Mouse (Mus musculus) myocyte (in vitro differentiated cells): ENCODE measurements at regions not wholly inside any gene's neighbourhood (a gene's known extent, or its start where the extent isn't known, plus 50 kb on each side); places are given as distances from the start of the nearest gene placed in this dataset.

Experiments used
- H3K27me3 ChIP-seq: one replicate; pipeline ENCODE4 v1.6.1; 2011; ENCODE audit not compliant: control insufficient read depth, insufficient read depth, insufficient read length
- H3K36me3 ChIP-seq: one replicate; pipeline ENCODE4 v1.6.1; 2011; ENCODE audit not compliant: control insufficient read depth, insufficient read depth
- H3K4me2 ChIP-seq: one replicate; pipeline ENCODE4 v1.6.1; 2011; ENCODE audit warnings: low read depth, control low read depth
- H3K4me3 ChIP-seq: one replicate; pipeline ENCODE4 v1.5.1; 2011; ENCODE audit warnings: mild to moderate bottlenecking, control low read depth, moderate library complexity
- H3K79me2 ChIP-seq: one replicate; pipeline ENCODE4 v1.6.1; 2011; ENCODE audit not compliant: control insufficient read depth, insufficient read depth
- H3ac ChIP-seq: one replicate; pipeline ENCODE4 v1.6.1; 2011; ENCODE audit not compliant: control insufficient read depth, insufficient read length
- CEBPB ChIP-seq: IDR thresholded peaks from 2 replicates; pipeline ENCODE4 v1.6.1; 2011; ENCODE audit warnings: mild to moderate bottlenecking, moderate library complexity; ENCODE audit not compliant: poor library complexity, insufficient read depth, severe bottlenecking
- E2F4 ChIP-seq: IDR thresholded peaks from one replicate; pipeline ENCODE4 v1.6.1; 2011; ENCODE audit warnings: mild to moderate bottlenecking, control low read depth, moderate library complexity; ENCODE audit not compliant: insufficient read depth
- MAX ChIP-seq: IDR thresholded peaks from one replicate; pipeline ENCODE4 v1.6.1; 2011; ENCODE audit warnings: low read depth, mild to moderate bottlenecking, control low read depth
- MYOD1 ChIP-seq, 3 experiments: IDR thresholded peaks; one replicate each; pipeline ENCODE4 v1.6.1; 2011; ENCODE audit warnings: control low read depth in 2 of 3, low read depth in 2 of 3, mild to moderate bottlenecking in 2 of 3, moderate library complexity in 1 of 3; ENCODE audit not compliant: insufficient read length in 2 of 3, control insufficient read depth in 1 of 3
- MYOG ChIP-seq, 3 experiments: IDR thresholded peaks; one replicate each; pipeline ENCODE4 v1.6.1; 2011; ENCODE audit warnings: control low read depth in 2 of 3, low read depth in 2 of 3, mild to moderate bottlenecking in 2 of 3; ENCODE audit not compliant: insufficient read length in 2 of 3, control insufficient read depth in 1 of 3, insufficient read depth in 1 of 3
- POLR2A ChIP-seq: IDR thresholded peaks from one replicate; pipeline ENCODE4 v1.6.1; 2011; ENCODE audit warnings: low read depth, mild to moderate bottlenecking, control low read depth, moderate library complexity; ENCODE audit not compliant: insufficient read length
- POLR2AphosphoS2 ChIP-seq: IDR thresholded peaks from one replicate; pipeline ENCODE4 v1.6.1; 2011; ENCODE audit warnings: low read depth, control low read depth; ENCODE audit not compliant: insufficient read length
- REST ChIP-seq: IDR thresholded peaks from one replicate; pipeline ENCODE4 v1.6.1; 2011; ENCODE audit warnings: mild to moderate bottlenecking, control low read depth, moderate library complexity; ENCODE audit not compliant: insufficient read depth, insufficient read length
- SRF ChIP-seq: IDR thresholded peaks from one replicate; pipeline ENCODE4 v1.6.1; 2011; ENCODE audit warnings: low read depth; ENCODE audit not compliant: control insufficient read depth, insufficient read length
- TCF12 ChIP-seq: IDR thresholded peaks from one replicate; pipeline ENCODE4 v1.6.1; 2011; ENCODE audit warnings: mild to moderate bottlenecking, control low read depth; ENCODE audit not compliant: poor library complexity, insufficient read depth, severe bottlenecking
- TCF3 ChIP-seq: IDR thresholded peaks from one replicate; pipeline ENCODE4 v1.6.1; 2011; ENCODE audit warnings: low read depth, control low read depth; ENCODE audit not compliant: insufficient read length
- USF1 ChIP-seq: IDR thresholded peaks from one replicate; pipeline ENCODE4 v1.6.1; 2011; ENCODE audit warnings: low read depth, mild to moderate bottlenecking, control low read depth, moderate library complexity

GRCm38 (mm10) chr10:96520995-96521760 is 95.6 kb upstream of the Btg1 start:
- Histone ChIP-seq H3K36me3 (no peaks in the 10 kb centered on the region), H3K79me2 (no peaks in the 10 kb centered on the region), H3ac (no peak overlapping the region), H3K4me2 (no peak overlapping the region), H3K27me3 (no peaks in the 10 kb centered on the region), H3K4me3 (no peak overlapping the region)
- no peak for TF ChIP-seq TCF3
- no peak for TF ChIP-seq POLR2AphosphoS2
- TF ChIP-seq E2F4 = no peak
- no peak for TF ChIP-seq USF1
- TF ChIP-seq MAX = no peak
- no peak for TF ChIP-seq SRF
- no peak for TF ChIP-seq TCF12
- no peak for TF ChIP-seq POLR2A
- TF ChIP-seq CEBPB = no peak
- TF ChIP-seq MYOG (IDR thresholded peaks at IDR 0.05; ENCODE audit: control insufficient read depth in 1 of 3, insufficient read depth in 1 of 3, insufficient read length in 2 of 3, low read depth in 2 of 3) = no peak
- TF ChIP-seq REST = no peak
- no peak for TF ChIP-seq MYOD1 (IDR thresholded peaks at IDR 0.05; ENCODE audit: control insufficient read depth in 1 of 3, insufficient read length in 2 of 3, low read depth in 2 of 3)

DNA sequence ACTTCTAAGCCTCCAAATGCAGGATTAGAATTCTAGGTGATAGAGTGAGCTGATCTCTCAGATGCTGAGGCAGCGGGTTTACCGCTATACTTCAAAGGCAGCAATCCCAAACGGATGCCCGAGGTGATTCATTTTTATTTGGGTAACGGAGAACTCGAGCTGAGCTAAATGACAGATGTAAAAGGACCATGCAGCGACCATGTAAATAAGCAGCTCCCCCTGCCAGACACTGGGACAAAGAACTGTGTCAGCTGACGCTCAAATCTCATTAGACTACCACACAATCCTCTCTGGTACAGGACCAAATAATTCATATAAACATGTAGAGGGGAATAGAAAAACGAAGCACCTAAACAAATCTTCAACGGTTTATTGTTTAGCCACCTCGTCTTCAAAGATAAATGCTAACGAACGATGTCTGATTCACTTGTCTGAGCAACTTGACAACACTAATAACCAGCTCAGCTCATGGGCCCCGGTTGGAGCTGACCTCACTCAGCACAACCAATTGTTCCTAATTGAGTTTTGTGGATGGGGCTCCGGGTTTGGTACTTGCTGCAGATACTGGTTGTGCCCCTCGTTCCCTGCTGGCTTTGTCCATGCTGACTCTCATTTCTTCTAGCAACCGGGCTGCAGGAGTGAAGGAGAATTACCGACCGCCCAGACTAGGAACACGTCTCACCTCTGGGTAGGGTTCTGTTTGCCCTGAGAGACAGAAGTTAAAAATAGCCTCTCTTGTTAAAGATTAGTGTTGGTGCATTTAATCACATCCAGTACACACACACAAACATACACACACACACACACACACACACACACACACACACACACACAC is 92.6 kb upstream of the Btg1 start:
- Histone ChIP-seq H3K4me3 (no peak overlapping the region), H3ac (no peak overlapping the region), H3K4me2 (no peak overlapping the region), H3K79me2 (no peaks in the 10 kb centered on the region), H3K27me3 (no peaks in the 10 kb centered on the region), H3K36me3 (no peaks in the 10 kb centered on the region)
- TF ChIP-seq SRF = no peak
- TF ChIP-seq MYOD1 (IDR thresholded peaks at IDR 0.05; ENCODE audit: control insufficient read depth in 1 of 3, insufficient read length in 2 of 3, low read depth in 2 of 3) = no peak
- no peak for TF ChIP-seq MAX
- no peak for TF ChIP-seq TCF3
- TF ChIP-seq POLR2AphosphoS2 = no peak
- no peak for TF ChIP-seq E2F4
- TF ChIP-seq MYOG (IDR thresholded peaks at IDR 0.05; ENCODE audit: control insufficient read depth in 1 of 3, insufficient read depth in 1 of 3, insufficient read length in 2 of 3, low read depth in 2 of 3) = no peak
- TF ChIP-seq USF1 = no peak
- TF ChIP-seq POLR2A = no peak
- no peak for TF ChIP-seq REST
- no peak for TF ChIP-seq CEBPB
- TF ChIP-seq TCF12 = no peak

DNA sequence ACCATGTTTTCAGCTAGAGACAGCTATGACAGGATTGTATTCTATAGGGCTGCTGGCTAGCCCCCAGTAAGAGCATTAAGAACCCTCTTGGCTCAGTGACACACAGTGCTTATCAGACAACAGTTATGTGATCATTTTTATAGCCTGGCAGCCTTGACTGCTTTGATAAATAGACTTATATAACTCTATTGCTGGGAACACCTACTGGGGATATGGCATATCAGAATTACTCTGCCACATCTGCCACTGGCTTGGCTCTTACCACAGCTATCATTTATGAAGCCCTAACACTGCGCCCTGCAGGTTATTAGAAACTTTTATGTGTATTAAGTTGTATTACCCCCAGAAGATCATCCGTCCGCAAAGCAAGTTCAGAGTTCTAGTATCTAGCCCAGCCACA is 88.9 kb upstream of the Btg1 start:
- TF ChIP-seq MYOD1 (IDR thresholded peaks at IDR 0.05; ENCODE audit: control insufficient read depth in 1 of 3, insufficient read length in 2 of 3, low read depth in 2 of 3) (no peak), SRF (no peak), MAX (no peak), MYOG (IDR thresholded peaks at IDR 0.05; ENCODE audit: control insufficient read depth in 1 of 3, insufficient read depth in 1 of 3, insufficient read length in 2 of 3, low read depth in 2 of 3) (no peak), E2F4 (no peak), REST (no peak), USF1 (no peak), TCF12 (no peak), TCF3 (no peak), CEBPB (no peak), POLR2A (no peak), POLR2AphosphoS2 (no peak)
- Histone ChIP-seq H3ac (no peak overlapping the region), H3K36me3 (no peaks in the 10 kb centered on the region), H3K27me3 (no peaks in the 10 kb centered on the region), H3K4me3 (no peak overlapping the region), H3K4me2 (no peak overlapping the region), H3K79me2 (no peaks in the 10 kb centered on the region)

GRCm38 (mm10) chr10:96534547-96535124 is 82.2 kb upstream of the Btg1 start:
- TF ChIP-seq SRF = no peak
- no peak for TF ChIP-seq POLR2A
- TF ChIP-seq TCF3 = no peak
- no peak for TF ChIP-seq POLR2AphosphoS2
- TF ChIP-seq CEBPB = no peak
- TF ChIP-seq MYOG (IDR thresholded peaks at IDR 0.05; ENCODE audit: control insufficient read depth in 1 of 3, insufficient read depth in 1 of 3, insufficient read length in 2 of 3, low read depth in 2 of 3) = no peak
- no peak for TF ChIP-seq MYOD1 (IDR thresholded peaks at IDR 0.05; ENCODE audit: control insufficient read depth in 1 of 3, insufficient read length in 2 of 3, low read depth in 2 of 3)
- TF ChIP-seq MAX = no peak
- TF ChIP-seq TCF12 = no peak
- TF ChIP-seq E2F4 = no peak
- no peak for TF ChIP-seq REST
- no peak for TF ChIP-seq USF1
- Histone ChIP-seq H3K79me2 (no peaks in the 10 kb centered on the region), H3ac (no peak overlapping the region), H3K27me3 (no peaks in the 10 kb centered on the region), H3K4me3 (no peak overlapping the region), H3K36me3 (no peaks in the 10 kb centered on the region), H3K4me2 (no peak overlapping the region)
